Mouse (Mus musculus) heart, embryonic 12.5 days (tissue): ENCODE results near the gene Atp5h. TPM values are rescaled to one million over a fixed set of nuclear protein-coding genes. Genes with fewer than 3 reads are reported as not detected.

Experiments used
- microRNA-seq: library from miRNA; unstranded; fragments of <30 nt; microRNA quantifications from one replicate; pipeline ENCODE4, GENCODE M21; 2017
- polyA plus RNA-seq: library from polyadenylated mRNA; unstranded; fragments of >200 nt; fragmentation: Nextera tagmentation; extraction: Ambion mirVana; gene quantifications from 2 replicates; pipeline ENCODE4 v1.2.1, GENCODE M21; 2016

Gene Atp5h
- polyA plus RNA-seq, 1 experiment from 2014 or later: 1,627 TPM

Small RNA genes within 50 kb of the gene (microRNA-seq; reads per million reads assigned to microRNA genes)
- gene Mir3968: not detected

Other genes with a start within 250 kb of the Atp5h start
- gene Tmem104, start 232.5 kb downstream of the Atp5h start, polyA plus RNA-seq: 8.4 TPM in 2 replicates
- gene Nat9, start 232.1 kb downstream of the Atp5h start, polyA plus RNA-seq: 13.1 and 13.3 TPM in 2 replicates
- 0.15 and 0.21 TPM in 2 replicates for gene Grin2c, start 152.7 kb downstream of the Atp5h start, polyA plus RNA-seq
- 11.3 and 12.3 TPM in 2 replicates for gene Fdxr, start 142.9 kb downstream of the Atp5h start, polyA plus RNA-seq
- gene Fads6, start 122.3 kb downstream of the Atp5h start, polyA plus RNA-seq: 0.51 and 0.86 TPM in 2 replicates
- gene Otop2, start 112.8 kb downstream of the Atp5h start, polyA plus RNA-seq: not detected in 2 replicates
- 0.06 and 0.08 TPM in 2 replicates for gene Ush1g, start 97.9 kb downstream of the Atp5h start, polyA plus RNA-seq
- not detected in 2 replicates for gene Otop3, start 85.2 kb downstream of the Atp5h start, polyA plus RNA-seq
- 6.0 and 7.4 TPM in 2 replicates for gene Hid1, start 52.2 kb downstream of the Atp5h start, polyA plus RNA-seq
- gene Cdr2l, start 38.0 kb downstream of the Atp5h start, polyA plus RNA-seq: 9.0 and 9.5 TPM in 2 replicates
- 156 and 162 TPM in 2 replicates for gene Mrpl58, start 16.2 kb downstream of the Atp5h start, polyA plus RNA-seq
- gene Kctd2, start 166 bp upstream of the Atp5h start, polyA plus RNA-seq: 16.0 and 17.5 TPM in 2 replicates
- 0.19 and 0.35 TPM in 2 replicates for gene Trim80, start 20.6 kb upstream of the Atp5h start, polyA plus RNA-seq
- 0.17 TPM in 1 of 2 replicates, not detected in the other for gene Slc16a5, start 42.5 kb upstream of the Atp5h start, polyA plus RNA-seq
- 5.8 and 6.4 TPM in 2 replicates for gene Armc7, start 55.7 kb upstream of the Atp5h start, polyA plus RNA-seq
- 56.2 and 58.2 TPM in 2 replicates for gene Nt5c, start 71.9 kb upstream of the Atp5h start, polyA plus RNA-seq
- gene Jpt1, start 94.4 kb upstream of the Atp5h start, polyA plus RNA-seq: 413 and 440 TPM in 2 replicates
- gene Sumo2, start 116.3 kb upstream of the Atp5h start, polyA plus RNA-seq: 673 and 675 TPM in 2 replicates
- 117 and 132 TPM in 2 replicates for gene Nup85, start 144.5 kb upstream of the Atp5h start, polyA plus RNA-seq
- 90.4 and 95.4 TPM in 2 replicates for gene Mrps7, start 184.0 kb upstream of the Atp5h start, polyA plus RNA-seq
- 19.2 and 21.9 TPM in 2 replicates for gene Gga3, start 184.1 kb upstream of the Atp5h start, polyA plus RNA-seq
- gene Mif4gd, start 193.0 kb upstream of the Atp5h start, polyA plus RNA-seq: 20.9 and 22.0 TPM in 2 replicates
- 39.9 and 42.1 TPM in 2 replicates for gene Slc25a19, start 208.3 kb upstream of the Atp5h start, polyA plus RNA-seq